Mouse (Mus musculus): ENCODE measurements around the gene Sparc.
A peak's percentile ranks its signal among the peaks of the same experiment; 100 is the strongest.

GRCm38 (mm10) chr11:55461019-55461645 is 38.1 kb upstream of the Sparc start, which contains the start of gene Atox1:
- TF ChIP-seq CTCF (IDR thresholded peaks at IDR 0.05; ENCODE audit: low read depth, low read length) (no peak), POLR2A (IDR thresholded peaks at IDR 0.05; ENCODE audit: borderline replicate concordance, low read depth, low read length) (peak; percentile 89)

All from bone marrow macrophage, adult 2 months (primary cell).